Mouse (Mus musculus): ENCODE measurements at regions not wholly inside any gene's neighbourhood (a gene's known extent, or its start where the extent isn't known, plus 50 kb on each side); places are given as distances from the start of the nearest gene placed in this dataset.
A peak's percentile ranks its signal among the peaks of the same experiment; 100 is the strongest.
"Not testable (repeated sequence)": the region's sequence is repeated elsewhere in the genome, so short reads cannot be mapped to it uniquely, and the experiment has no call there.

- no peak for DNase-seq (ENCODE audit: low spot score in 2 of 2)
These were observed 182.9 kb upstream of the Rpl38 start for GRCm38 (mm10) chr11:114485429-114485828.

- no peak for DNase-seq (ENCODE audit: low spot score in 2 of 2)
These were observed 183.7 kb upstream of the Rpl38 start for GRCm38 (mm10) chr11:114484668-114484953.

- peak; percentile 35 to 48 for DNase-seq (ENCODE audit: low spot score in 2 of 2)
These were observed 184.3 kb upstream of the Rpl38 start for GRCm38 (mm10) chr11:114483823-114484667.

GRCm38 (mm10) chr11:114483350-114483749 lies 185.0 kb upstream of the Rpl38 start:
- DNase-seq (ENCODE audit: low spot score in 2 of 2) = not testable (repeated sequence)

- DNase-seq (ENCODE audit: low spot score in 2 of 2) = no peak
These were observed 186.3 kb upstream of the Rpl38 start for GRCm38 (mm10) chr11:114482070-114482469.

- no peak for DNase-seq (ENCODE audit: low spot score in 2 of 2)
These were observed 187.3 kb upstream of the Rpl38 start for GRCm38 (mm10) chr11:114481037-114481436.

- DNase-seq (ENCODE audit: low spot score in 2 of 2) = peak; percentile 30 to 64
These were observed 188.2 kb upstream of the Rpl38 start for GRCm38 (mm10) chr11:114480119-114480540.

GRCm38 (mm10) chr11:114478736-114479135 lies 189.6 kb upstream of the Rpl38 start:
- no peak for DNase-seq (ENCODE audit: low spot score in 2 of 2)

GRCm38 (mm10) chr11:114477365-114477764 lies 191.0 kb upstream of the Rpl38 start:
- DNase-seq (ENCODE audit: low spot score in 2 of 2) = no peak

- DNase-seq (ENCODE audit: low spot score in 2 of 2) = no peak
These were observed 195.6 kb upstream of the Rpl38 start for GRCm38 (mm10) chr11:114472501-114473260.

- peak; percentile 48 to 49 for DNase-seq (ENCODE audit: low spot score in 2 of 2)
These were observed 199.9 kb upstream of the Rpl38 start for GRCm38 (mm10) chr11:114468394-114468793.

- peak; percentile 39 to 41 for DNase-seq (ENCODE audit: low spot score in 2 of 2)
These were observed 200.5 kb upstream of the Rpl38 start for GRCm38 (mm10) chr11:114467803-114468202.

- no peak for DNase-seq (ENCODE audit: low spot score in 2 of 2)
These were observed 202.8 kb upstream of the Rpl38 start for GRCm38 (mm10) chr11:114465486-114465885.

GRCm38 (mm10) chr11:114462755-114463374 lies 205.5 kb upstream of the Rpl38 start:
- DNase-seq (ENCODE audit: low spot score in 2 of 2) = peak in 1 of 2 experiments; percentile 20

- DNase-seq (ENCODE audit: low spot score in 2 of 2) = no peak
These were observed 213.4 kb upstream of the Rpl38 start for GRCm38 (mm10) chr11:114454876-114455330.

- DNase-seq (ENCODE audit: low spot score in 2 of 2) = peak; percentile 60 to 64
These were observed 219.4 kb upstream of the Rpl38 start for GRCm38 (mm10) chr11:114448776-114449401.

- DNase-seq (ENCODE audit: low spot score in 2 of 2) = no peak
These were observed 220.9 kb upstream of the Rpl38 start for GRCm38 (mm10) chr11:114447461-114447847.

- DNase-seq (ENCODE audit: low spot score in 2 of 2) = no peak
These were observed 221.5 kb upstream of the Rpl38 start for GRCm38 (mm10) chr11:114446617-114447460.

- no peak for DNase-seq (ENCODE audit: low spot score in 2 of 2)
These were observed 222.2 kb upstream of the Rpl38 start for GRCm38 (mm10) chr11:114446075-114446616.

GRCm38 (mm10) chr11:114444211-114444610 lies 224.1 kb upstream of the Rpl38 start:
- DNase-seq (ENCODE audit: low spot score in 2 of 2) = no peak

GRCm38 (mm10) chr11:114443444-114443843 lies 224.9 kb upstream of the Rpl38 start:
- no peak for DNase-seq (ENCODE audit: low spot score in 2 of 2)

Measured in right cerebral cortex, postnatal 36 days (tissue).